Mouse (Mus musculus): ENCODE measurements around the gene Ecel1. TPM values are rescaled to one million over a fixed set of nuclear protein-coding genes. Genes with fewer than 3 reads are reported as not detected.

Ecel1 gene
- total and polyA plus RNA-seq, 2 experiments from 2014 or later, result 0.41 to 2.2 TPM

GRCm38 (mm10) chr1:87114784-87115183 is 41.5 kb downstream of the Ecel1 start:
- no peak overlapping the region for H3K9ac ChIP-seq (replicated peaks; ENCODE audit: low read depth, low read length)
- ATAC-seq (ENCODE audit: insufficient read depth, low read depth) (no peak), DNase-seq (ENCODE audit: low spot score) (no peak)
- no peak overlapping the region for H3K4me3 ChIP-seq (ENCODE audit: low read depth, low read length)
- TF ChIP-seq CTCF (IDR thresholded peaks at IDR 0.05; ENCODE audit: low read depth) (no peak), EP300 (IDR thresholded peaks at IDR 0.05; ENCODE audit: low read depth) (no peak)
- WGBS, result 63% methylated on average over 1 of the region's 1 CpGs
- no peaks in the 10 kb centered on the region for H3K9me3 ChIP-seq (replicated peaks; ENCODE audit: control insufficient read depth, low read length)
- H3K4me2 ChIP-seq (ENCODE audit: low read depth, low read length), result no peak overlapping the region
- no peaks in the 10 kb centered on the region for H3K36me3 ChIP-seq (replicated peaks; ENCODE audit: control insufficient read depth, insufficient read depth, low read length)
- H3K27ac ChIP-seq (ENCODE audit: low read depth), result no peak overlapping the region
- H3K27me3 ChIP-seq (ENCODE audit: control insufficient read depth, insufficient read depth, low read length), result no peaks in the 10 kb centered on the region
- H3K4me1 ChIP-seq (ENCODE audit: control insufficient read depth, insufficient read depth), result no peaks in the 10 kb centered on the region

GRCm38 (mm10) chr1:87111719-87112354 is 44.5 kb downstream of the Ecel1 start:
- Histone ChIP-seq H3K9me3 (replicated peaks; ENCODE audit: control insufficient read depth, low read length) (no peaks in the 10 kb centered on the region), H3K36me3 (replicated peaks; ENCODE audit: control insufficient read depth, insufficient read depth, low read length) (no peaks in the 10 kb centered on the region), H3K27ac (ENCODE audit: low read depth) (no peak overlapping the region), H3K27me3 (ENCODE audit: control insufficient read depth, insufficient read depth, low read length) (no peaks in the 10 kb centered on the region), H3K9ac (replicated peaks; ENCODE audit: low read depth, low read length) (no peak overlapping the region), H3K4me1 (ENCODE audit: control insufficient read depth, insufficient read depth) (no peaks in the 10 kb centered on the region), H3K4me2 (ENCODE audit: low read depth, low read length) (no peak overlapping the region), H3K4me3 (ENCODE audit: low read depth, low read length) (no peak overlapping the region)
- DNase-seq (ENCODE audit: low spot score), result no peak
- TF ChIP-seq CTCF (IDR thresholded peaks at IDR 0.05; ENCODE audit: low read depth), result peak; percentile 32
- no peak for TF ChIP-seq EP300 (IDR thresholded peaks at IDR 0.05; ENCODE audit: low read depth)
- WGBS, result 40% methylated on average over 9 of the region's 9 CpGs
- ATAC-seq (ENCODE audit: insufficient read depth, low read depth), result no peak

GRCm38 (mm10) chr1:87108564-87108963 is 47.8 kb downstream of the Ecel1 start:
- 81% methylated on average over 4 of the region's 4 CpGs for WGBS
- ATAC-seq (ENCODE audit: insufficient read depth, low read depth) (no peak), DNase-seq (ENCODE audit: low spot score) (no peak)
- no peak overlapping the region for H3K4me2 ChIP-seq (ENCODE audit: low read depth, low read length)
- no peaks in the 10 kb centered on the region for H3K9me3 ChIP-seq (replicated peaks; ENCODE audit: control insufficient read depth, low read length)
- no peak overlapping the region for H3K4me3 ChIP-seq (ENCODE audit: low read depth, low read length)
- H3K9ac ChIP-seq (replicated peaks; ENCODE audit: low read depth, low read length), result no peak overlapping the region
- TF ChIP-seq CTCF (IDR thresholded peaks at IDR 0.05; ENCODE audit: low read depth), result no peak
- TF ChIP-seq EP300 (IDR thresholded peaks at IDR 0.05; ENCODE audit: low read depth), result no peak
- no peaks in the 10 kb centered on the region for H3K4me1 ChIP-seq (ENCODE audit: control insufficient read depth, insufficient read depth)
- no peaks in the 10 kb centered on the region for H3K36me3 ChIP-seq (replicated peaks; ENCODE audit: control insufficient read depth, insufficient read depth, low read length)
- no peak overlapping the region for H3K27ac ChIP-seq (ENCODE audit: low read depth)
- H3K27me3 ChIP-seq (ENCODE audit: control insufficient read depth, insufficient read depth, low read length), result no peaks in the 10 kb centered on the region

- TF ChIP-seq CTCF (IDR thresholded peaks at IDR 0.05; ENCODE audit: low read depth), result no peak
- no peak for TF ChIP-seq EP300 (IDR thresholded peaks at IDR 0.05; ENCODE audit: low read depth)
- H3K4me2 ChIP-seq (ENCODE audit: low read depth, low read length), result no peak overlapping the region
- no peaks in the 10 kb centered on the region for H3K27me3 ChIP-seq (ENCODE audit: control insufficient read depth, insufficient read depth, low read length)
- H3K27ac ChIP-seq (ENCODE audit: low read depth), result no peak overlapping the region
- no peak overlapping the region for H3K9ac ChIP-seq (replicated peaks; ENCODE audit: low read depth, low read length)
- 71% methylated on average over 8 of the region's 8 CpGs for WGBS
- ATAC-seq (ENCODE audit: insufficient read depth, low read depth), result no peak
- DNase-seq (ENCODE audit: low spot score), result no peak
- no peak overlapping the region for H3K4me3 ChIP-seq (ENCODE audit: low read depth, low read length)
- no peaks in the 10 kb centered on the region for H3K4me1 ChIP-seq (ENCODE audit: control insufficient read depth, insufficient read depth)
- H3K36me3 ChIP-seq (replicated peaks; ENCODE audit: control insufficient read depth, insufficient read depth, low read length), result no peaks in the 10 kb centered on the region
- no peaks in the 10 kb centered on the region for H3K9me3 ChIP-seq (replicated peaks; ENCODE audit: control insufficient read depth, low read length)
Observed at GRCm38 (mm10) chr1:87106536-87106935, 49.8 kb downstream of the Ecel1 start.

- H3K9me3 ChIP-seq (replicated peaks; ENCODE audit: control insufficient read depth, low read length), result no peaks in the 10 kb centered on the region
- no peaks in the 10 kb centered on the region for H3K36me3 ChIP-seq (replicated peaks; ENCODE audit: control insufficient read depth, insufficient read depth, low read length)
- no peak overlapping the region for H3K4me2 ChIP-seq (ENCODE audit: low read depth, low read length)
- no peak overlapping the region for H3K9ac ChIP-seq (replicated peaks; ENCODE audit: low read depth, low read length)
- DNase-seq (ENCODE audit: low spot score), result no peak
- TF ChIP-seq CTCF (IDR thresholded peaks at IDR 0.05; ENCODE audit: low read depth) (no peak), EP300 (IDR thresholded peaks at IDR 0.05; ENCODE audit: low read depth) (no peak)
- no peak overlapping the region for H3K27ac ChIP-seq (ENCODE audit: low read depth)
- H3K4me1 ChIP-seq (ENCODE audit: control insufficient read depth, insufficient read depth), result no peaks in the 10 kb centered on the region; the same call in 1 of the 2 replicates
- 84% methylated on average over 1 of the region's 1 CpGs for WGBS
- H3K4me3 ChIP-seq (ENCODE audit: low read depth, low read length), result no peak overlapping the region
- ATAC-seq (ENCODE audit: insufficient read depth, low read depth), result no peak
- peaks cover 9% of the 10 kb centered on the region for H3K27me3 ChIP-seq (ENCODE audit: control insufficient read depth, insufficient read depth, low read length)
Observed at GRCm38 (mm10) chr1:87103936-87104335, 52.4 kb downstream of the Ecel1 start.

- Histone ChIP-seq H3K36me3 (replicated peaks; ENCODE audit: control insufficient read depth, insufficient read depth, low read length) (no peaks in the 10 kb centered on the region), H3K4me3 (ENCODE audit: low read depth, low read length) (no peak overlapping the region), H3K4me2 (ENCODE audit: low read depth, low read length) (no peak overlapping the region), H3K27ac (ENCODE audit: low read depth) (no peak overlapping the region), H3K9ac (replicated peaks; ENCODE audit: low read depth, low read length) (no peak overlapping the region), H3K4me1 (ENCODE audit: control insufficient read depth, insufficient read depth) (no peaks in the 10 kb centered on the region; the same call in 1 of the 2 replicates), H3K9me3 (replicated peaks; ENCODE audit: control insufficient read depth, low read length) (no peaks in the 10 kb centered on the region), H3K27me3 (ENCODE audit: control insufficient read depth, insufficient read depth, low read length) (peaks cover 10% of the 10 kb centered on the region)
- ATAC-seq (ENCODE audit: insufficient read depth, low read depth), result no peak
- WGBS, result 81% methylated on average over 3 of the region's 3 CpGs
- no peak for DNase-seq (ENCODE audit: low spot score)
- TF ChIP-seq EP300 (IDR thresholded peaks at IDR 0.05; ENCODE audit: low read depth) (no peak), CTCF (IDR thresholded peaks at IDR 0.05; ENCODE audit: low read depth) (no peak)
Observed at GRCm38 (mm10) chr1:87102114-87102513, 54.2 kb downstream of the Ecel1 start.
